Mouse (Mus musculus) ES-E14 (cell line): ENCODE measurements around the gene Ttc13. TPM values are rescaled to one million over a fixed set of nuclear protein-coding genes. Genes with fewer than 3 reads are reported as not detected.

Source experiments
- DNase-seq: peaks from one replicate; pipeline ENCODE4 v3.0.0-alpha.2; 2013; ENCODE audit warnings: low read depth, low spot score
- H3K27ac ChIP-seq: 2 replicates; pipeline ENCODE4 v1.5.1; 2012; ENCODE audit warnings: low read depth, mild to moderate bottlenecking, low read length, moderate library complexity, mixed read lengths; ENCODE audit not compliant: poor library complexity, insufficient read depth, severe bottlenecking
- H3K36me3 ChIP-seq: 2 replicates; pipeline ENCODE4 v1.6.1; 2012; ENCODE audit warnings: mild to moderate bottlenecking, low read length, moderate library complexity, mixed read lengths; ENCODE audit not compliant: control insufficient read depth, poor library complexity, insufficient read depth, severe bottlenecking
- H3K4me1 ChIP-seq, 2 experiments: fragments of 150-350 bp in 1 of 2; sonication (generic) in 1 of 2; 2 replicates each; pipeline ENCODE4 v1.6.1; 2012; ENCODE audit warnings: low read length in 2 of 2, mild to moderate bottlenecking in 1 of 2, mixed read lengths in 1 of 2; ENCODE audit not compliant: control insufficient read depth in 2 of 2, insufficient read depth in 2 of 2, poor library complexity in 1 of 2
- H3K4me3 ChIP-seq, 2 experiments: fragments of 150-350 bp in 1 of 2; sonication (generic) in 1 of 2; 2 replicates each; pipeline ENCODE4 v1.5.1; 2012; ENCODE audit warnings: low read length in 2 of 2, low read depth in 1 of 2, mild to moderate bottlenecking in 1 of 2, mixed read lengths in 1 of 2; ENCODE audit not compliant: insufficient read depth in 1 of 2, poor library complexity in 1 of 2, severe bottlenecking in 1 of 2
- H3K9ac ChIP-seq: 2 replicates; pipeline ENCODE4 v1.6.1; 2012; ENCODE audit warnings: low read depth, mild to moderate bottlenecking, low read length, mixed read lengths; ENCODE audit not compliant: poor library complexity, insufficient read depth, severe bottlenecking
- H3K9me3 ChIP-seq: fragments of 150-350 bp; sonication (generic); 2 replicates; pipeline ENCODE4 v1.6.1; 2012; ENCODE audit warnings: low read depth, mild to moderate bottlenecking, low read length; ENCODE audit not compliant: control insufficient read depth, insufficient read depth
- CHD2 ChIP-seq: IDR thresholded peaks from 2 replicates; pipeline ENCODE4 v1.6.1; 2014; ENCODE audit warnings: mild to moderate bottlenecking, low read depth, low read length, inconsistent platforms
- HCFC1 ChIP-seq: IDR thresholded peaks from 2 replicates; pipeline ENCODE4 v1.6.1; 2012; ENCODE audit warnings: low read length, inconsistent platforms, borderline replicate concordance; ENCODE audit not compliant: insufficient read depth
- MAFK ChIP-seq: IDR thresholded peaks from 2 replicates; pipeline ENCODE4 v1.6.1; 2014; ENCODE audit warnings: mild to moderate bottlenecking, low read depth, low read length, inconsistent platforms; ENCODE audit not compliant: insufficient read depth
- ZC3H11A ChIP-seq: IDR thresholded peaks from 2 replicates; pipeline ENCODE4 v1.6.1; 2012; ENCODE audit warnings: low read depth, mild to moderate bottlenecking, inconsistent platforms, low read length, borderline replicate concordance
- ZNF384 ChIP-seq: IDR thresholded peaks from 2 replicates; pipeline ENCODE4 v1.6.1; 2012; ENCODE audit warnings: low read depth, low read length, inconsistent platforms
- in situ Hi-C, 2 experiments: fragments of 600-800 bp; cut with MboI; formaldehyde crosslinking; loops; one replicate each; pipeline ENCODE4 v1.15.1; 2025; ENCODE audit warnings: low sequenced_read_pairs in 2 of 2, inconsistent platforms in 1 of 2; ENCODE audit not compliant: unreplicated experiment in 2 of 2
- total RNA-seq: library from RNA; depleted of rRNA; stranded (reverse); fragments of 300-350 nt; gene quantifications from 2 replicates; pipeline ENCODE4 v1.2.3, GENCODE M21; 2012

The Ttc13 gene
- total RNA-seq, 1 experiment, result 74.8 TPM

DNA sequence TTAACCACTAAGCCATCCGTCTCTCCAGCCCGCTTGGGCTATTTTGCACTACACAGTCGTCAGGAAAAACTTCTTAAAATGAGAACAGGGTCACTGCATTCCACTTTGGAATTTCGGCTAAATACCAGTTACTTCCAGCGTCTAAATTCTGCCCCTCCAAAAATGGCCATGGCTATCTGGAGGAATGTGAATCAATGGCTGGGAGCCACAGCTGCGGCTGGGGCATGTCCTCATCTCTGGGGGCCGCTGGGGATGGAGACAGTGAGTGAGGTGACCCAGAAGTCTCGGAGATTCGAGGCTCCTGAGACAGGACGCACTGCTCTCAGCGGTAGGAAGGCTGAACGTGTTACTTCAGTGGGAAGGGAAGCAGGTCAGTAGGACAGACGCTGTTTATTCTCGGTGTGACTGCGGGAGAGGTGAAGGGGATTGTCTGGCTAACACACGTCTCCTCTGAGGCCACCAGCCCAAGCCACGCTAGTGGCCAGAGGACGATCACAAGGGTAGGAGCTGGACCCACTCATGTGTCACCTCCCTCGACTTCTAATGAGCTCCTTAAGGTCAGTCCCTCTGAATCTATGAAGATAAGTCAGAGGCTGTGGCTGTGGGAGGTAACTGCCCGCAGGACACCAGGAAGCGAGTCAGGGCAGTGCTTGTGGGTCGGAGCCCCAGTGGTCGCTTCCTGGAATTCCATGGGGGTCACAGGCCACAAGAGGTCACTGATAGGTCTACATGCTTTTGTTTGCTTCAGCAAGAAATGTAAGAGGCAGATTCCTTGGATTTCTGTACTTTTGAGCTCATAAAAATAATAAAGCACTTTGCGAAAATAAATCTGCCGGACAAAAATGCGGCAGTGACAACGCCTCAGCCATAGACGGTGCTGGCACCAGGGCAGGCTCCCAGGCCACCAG, 68.0 kb downstream of the Ttc13 start:
- in situ Hi-C loops, result no loop called here
- no peak overlapping the region for H3K27ac ChIP-seq
- no peak overlapping the region for H3K4me3 ChIP-seq
- no peaks in the 10 kb centered on the region for H3K4me1 ChIP-seq
- no peak overlapping the region for H3K9ac ChIP-seq
- no peak for DNase-seq
- no peaks in the 10 kb centered on the region for H3K9me3 ChIP-seq
- no peaks in the 10 kb centered on the region; the same call in 1 of the 2 replicates for H3K36me3 ChIP-seq
- TF ChIP-seq ZNF384, result no peak
- no peak for TF ChIP-seq CHD2
- TF ChIP-seq ZC3H11A, result no peak
- no peak for TF ChIP-seq HCFC1
- no peak for TF ChIP-seq MAFK

DNA sequence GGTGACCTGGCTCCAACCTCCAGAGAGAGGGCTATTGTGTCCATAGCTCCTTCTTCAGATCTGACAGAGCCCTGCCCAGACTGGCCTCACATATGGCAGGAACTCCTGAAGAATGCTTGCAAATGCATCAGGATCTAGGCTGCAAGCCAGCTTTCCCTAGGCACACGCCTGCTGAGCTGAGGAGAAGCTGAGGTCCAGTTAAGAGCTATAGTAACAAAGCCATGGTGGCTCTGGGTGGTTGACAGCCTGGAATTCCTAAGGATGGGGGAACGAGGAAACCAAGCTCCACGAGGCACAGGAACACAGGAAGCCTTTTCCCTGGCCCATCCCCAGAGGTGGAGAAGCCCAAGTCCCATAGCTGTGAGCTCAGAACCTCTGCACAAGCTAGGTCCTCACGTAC, 69.2 kb downstream of the Ttc13 start:
- H3K4me3 ChIP-seq, result no peak overlapping the region
- TF ChIP-seq CHD2, result no peak
- TF ChIP-seq HCFC1, result no peak
- TF ChIP-seq ZC3H11A, result no peak
- no peak for TF ChIP-seq ZNF384
- TF ChIP-seq MAFK, result no peak
- in situ Hi-C loops, result no loop called here
- no peaks in the 10 kb centered on the region for H3K4me1 ChIP-seq
- H3K9me3 ChIP-seq, result no peaks in the 10 kb centered on the region
- no peak overlapping the region for H3K9ac ChIP-seq
- H3K27ac ChIP-seq, result no peak overlapping the region
- DNase-seq, result no peak
- H3K36me3 ChIP-seq, result no peaks in the 10 kb centered on the region; the same call in 1 of the 2 replicates

DNA sequence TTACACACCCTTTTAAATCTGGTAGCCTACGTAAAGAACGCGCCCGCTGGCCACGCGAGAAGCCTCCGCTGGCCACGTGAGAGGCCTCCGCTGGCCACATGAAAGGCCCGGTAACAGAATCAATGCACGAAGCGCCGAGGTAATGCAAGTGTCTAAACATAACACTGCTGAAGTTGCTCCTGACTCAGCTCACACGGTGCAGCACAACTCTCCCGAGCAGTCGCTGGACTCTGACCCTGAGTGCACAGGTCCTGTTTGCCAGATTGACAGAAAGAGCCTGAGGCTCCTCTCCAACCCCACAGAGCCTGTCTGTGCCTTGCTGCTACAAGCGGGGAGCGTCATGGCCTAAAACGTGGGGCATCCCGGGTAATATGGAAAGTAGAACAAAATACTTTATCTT, 70.0 kb downstream of the Ttc13 start:
- TF ChIP-seq MAFK (no peak), HCFC1 (no peak), CHD2 (no peak), ZNF384 (no peak), ZC3H11A (no peak)
- Histone ChIP-seq H3K36me3 (no peaks in the 10 kb centered on the region; the same call in 1 of the 2 replicates), H3K4me3 (no peak overlapping the region), H3K4me1 (no peaks in the 10 kb centered on the region), H3K27ac (no peak overlapping the region), H3K9me3 (no peaks in the 10 kb centered on the region), H3K9ac (no peak overlapping the region)
- in situ Hi-C loops, result no loop called here
- no peak for DNase-seq

DNA sequence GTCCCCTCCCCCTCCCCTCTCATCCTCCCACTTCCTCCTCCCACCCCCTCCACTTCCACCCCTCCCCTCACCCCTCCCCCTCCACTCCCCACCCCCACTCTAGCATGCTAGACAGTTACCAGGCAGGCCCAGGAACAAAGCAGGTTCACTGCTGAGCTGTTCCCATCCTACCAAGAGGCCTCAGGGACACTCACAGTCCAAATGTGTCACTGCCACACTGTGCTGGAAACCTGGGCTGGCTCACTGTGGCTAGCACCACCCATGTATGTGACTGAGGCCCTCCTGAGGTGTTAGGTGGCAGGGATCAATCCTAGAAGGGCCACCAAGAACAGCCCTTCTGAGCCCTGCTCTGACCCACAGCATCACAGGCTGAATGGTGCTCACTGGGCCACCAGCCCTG, 73.5 kb downstream of the Ttc13 start:
- no peaks in the 10 kb centered on the region for H3K9me3 ChIP-seq
- H3K4me1 ChIP-seq, result no peaks in the 10 kb centered on the region
- no peak overlapping the region for H3K9ac ChIP-seq
- H3K36me3 ChIP-seq, result no peaks in the 10 kb centered on the region; the same call in 1 of the 2 replicates
- no peak overlapping the region for H3K4me3 ChIP-seq
- TF ChIP-seq CHD2 (no peak), MAFK (no peak), HCFC1 (no peak), ZNF384 (no peak), ZC3H11A (no peak)
- in situ Hi-C loops, result no loop called here
- no peak overlapping the region for H3K27ac ChIP-seq
- no peak for DNase-seq
